Mouse (Mus musculus): ENCODE measurements at regions not wholly inside any gene's neighbourhood (a gene's known extent, or its start where the extent isn't known, plus 50 kb on each side); places are given as distances from the start of the nearest gene placed in this dataset.

DNA sequence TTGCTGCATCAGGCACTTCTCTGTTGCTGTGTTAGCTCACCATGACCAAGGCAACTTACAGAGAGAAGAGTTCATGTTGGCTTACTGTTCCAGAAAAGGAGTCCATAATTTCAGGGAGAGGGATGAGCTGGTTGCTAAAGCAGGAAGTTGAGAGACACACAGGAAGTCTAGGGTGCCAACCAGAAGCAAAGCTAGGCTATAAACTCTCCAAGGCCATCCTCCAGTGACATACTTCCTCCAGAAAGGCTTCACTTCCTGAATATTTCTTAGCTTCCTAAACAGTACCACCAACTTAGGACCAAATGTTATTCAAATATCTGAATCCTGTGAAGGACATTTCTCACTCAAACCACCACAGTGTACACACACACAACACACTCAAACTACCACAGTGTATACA is 2010.6 kb downstream of the A830018L16Rik start:
- Histone ChIP-seq H3K27me3 (ENCODE audit: control insufficient read depth, insufficient read depth, low read length) (no peaks in the 10 kb centered on the region), H3K36me3 (ENCODE audit: control insufficient read depth, insufficient read depth, low read length) (no peaks in the 10 kb centered on the region), H3K9ac (replicated peaks; ENCODE audit: low read depth, low read length) (no peak overlapping the region), H3K9me3 (ENCODE audit: control insufficient read depth, low read length) (no peaks in the 10 kb centered on the region), H3K27ac (ENCODE audit: low read depth, low read length) (no peak overlapping the region), H3K4me2 (ENCODE audit: low read depth, low read length) (no peak overlapping the region), H3K4me1 (ENCODE audit: control insufficient read depth, insufficient read depth, low read length) (0 out of 2 replicates have a peak, but pooled peaks cover 3% of the 10 kb centered on the region), H3K4me3 (ENCODE audit: low read depth, low read length) (no peak overlapping the region)
- no peak for ATAC-seq (ENCODE audit: low read depth)

DNA sequence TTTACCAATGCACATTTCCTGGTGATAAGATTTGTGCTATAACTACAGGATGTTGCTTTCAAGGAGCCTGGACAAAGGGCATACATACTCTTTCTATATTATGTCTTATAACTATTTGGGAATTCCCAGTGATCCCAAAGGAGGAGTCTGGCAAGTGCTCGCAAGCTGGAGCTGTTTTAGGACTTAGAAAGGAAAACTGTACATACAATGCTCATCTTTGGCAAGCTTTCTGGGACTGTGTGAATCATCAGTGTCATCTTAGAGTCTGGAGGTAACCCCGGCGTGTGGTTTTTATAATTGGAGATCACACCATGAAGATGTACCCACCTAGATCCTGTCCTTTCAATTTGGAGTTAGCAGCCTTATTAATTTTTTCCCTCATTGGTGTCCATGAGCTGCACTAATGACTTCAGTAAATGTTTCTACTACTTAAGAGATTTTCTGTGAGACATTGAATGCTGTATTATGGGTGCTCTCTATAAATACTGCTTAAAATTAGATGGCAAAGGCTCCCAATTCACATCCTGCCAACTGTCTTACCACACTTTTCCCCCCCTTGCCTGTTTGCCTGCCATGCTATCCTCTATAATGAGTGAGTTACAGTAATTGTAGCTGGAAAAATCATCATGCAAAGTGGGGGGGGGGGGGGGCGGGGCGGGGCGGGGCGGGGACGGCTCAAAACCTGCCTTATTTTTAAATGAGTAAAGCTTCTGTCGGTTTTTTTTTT is 2011.9 kb downstream of the A830018L16Rik start:
- Histone ChIP-seq H3K9me3 (ENCODE audit: control insufficient read depth, low read length) (no peaks in the 10 kb centered on the region), H3K4me2 (ENCODE audit: low read depth, low read length) (peak overlapping the region; percentile 57), H3K27ac (ENCODE audit: low read depth, low read length) (no peak overlapping the region), H3K4me3 (ENCODE audit: low read depth, low read length) (peak overlapping the region; percentile 36), H3K4me1 (ENCODE audit: control insufficient read depth, insufficient read depth, low read length) (0 out of 2 replicates have a peak, but pooled peaks cover 3% of the 10 kb centered on the region), H3K36me3 (ENCODE audit: control insufficient read depth, insufficient read depth, low read length) (no peaks in the 10 kb centered on the region), H3K27me3 (ENCODE audit: control insufficient read depth, insufficient read depth, low read length) (no peaks in the 10 kb centered on the region), H3K9ac (replicated peaks; ENCODE audit: low read depth, low read length) (no peak overlapping the region; the same call in 1 of the 2 replicates)
- 26% methylated on average over 9 of the region's 9 CpGs for WGBS
- 0 out of 2 replicates have a peak, but pooled peaks have one; percentile 43 for ATAC-seq (ENCODE audit: low read depth)

DNA sequence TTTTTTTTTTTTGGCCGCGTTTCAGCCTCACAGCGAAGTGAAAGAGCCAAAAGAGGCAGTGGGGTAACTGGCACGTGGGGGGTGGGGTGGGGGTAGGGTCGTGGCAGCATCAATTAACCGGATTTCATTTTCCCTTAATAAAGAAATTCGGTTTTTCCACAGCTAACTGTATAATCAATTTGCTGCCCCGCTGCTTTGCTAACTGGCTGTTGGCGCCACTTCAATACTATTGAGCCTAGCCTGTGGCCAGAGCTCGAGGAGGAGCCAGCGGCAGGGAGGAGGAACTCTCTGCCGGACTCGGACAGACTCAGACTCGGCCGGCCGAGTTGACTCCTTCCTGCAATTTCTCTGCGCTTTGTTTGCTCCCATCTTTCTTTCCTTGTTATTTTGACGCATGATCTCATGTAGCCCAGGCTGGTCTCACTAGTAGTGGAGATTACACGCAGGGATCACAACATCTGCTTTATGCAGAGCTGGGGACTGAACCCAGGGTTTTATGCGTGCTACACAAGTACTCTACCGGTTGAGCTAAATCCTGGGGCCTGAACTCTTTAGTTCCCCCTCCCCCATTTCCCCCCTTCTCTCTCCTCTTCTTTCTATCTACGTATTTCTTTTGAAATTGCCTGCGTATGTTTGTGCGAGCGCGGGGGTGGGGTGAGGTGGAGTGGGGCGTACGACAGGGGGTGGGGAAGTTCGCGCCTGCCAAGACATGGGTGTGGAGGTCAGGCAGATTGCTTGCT is 2012.6 kb downstream of the A830018L16Rik start:
- Histone ChIP-seq H3K4me1 (ENCODE audit: control insufficient read depth, insufficient read depth, low read length) (0 out of 2 replicates have a peak, but pooled peaks cover 3% of the 10 kb centered on the region), H3K9me3 (ENCODE audit: control insufficient read depth, low read length) (no peaks in the 10 kb centered on the region), H3K4me3 (ENCODE audit: low read depth, low read length) (peak overlapping the region; percentile 36), H3K36me3 (ENCODE audit: control insufficient read depth, insufficient read depth, low read length) (no peaks in the 10 kb centered on the region), H3K27me3 (ENCODE audit: control insufficient read depth, insufficient read depth, low read length) (no peaks in the 10 kb centered on the region), H3K27ac (ENCODE audit: low read depth, low read length) (no peak overlapping the region), H3K9ac (replicated peaks; ENCODE audit: low read depth, low read length) (no peak overlapping the region; the same call in 1 of the 2 replicates), H3K4me2 (ENCODE audit: low read depth, low read length) (peak overlapping the region; percentile 57)
- 11% methylated on average over 30 of the region's 30 CpGs for WGBS
- ATAC-seq (ENCODE audit: low read depth): peak; percentile 91

DNA sequence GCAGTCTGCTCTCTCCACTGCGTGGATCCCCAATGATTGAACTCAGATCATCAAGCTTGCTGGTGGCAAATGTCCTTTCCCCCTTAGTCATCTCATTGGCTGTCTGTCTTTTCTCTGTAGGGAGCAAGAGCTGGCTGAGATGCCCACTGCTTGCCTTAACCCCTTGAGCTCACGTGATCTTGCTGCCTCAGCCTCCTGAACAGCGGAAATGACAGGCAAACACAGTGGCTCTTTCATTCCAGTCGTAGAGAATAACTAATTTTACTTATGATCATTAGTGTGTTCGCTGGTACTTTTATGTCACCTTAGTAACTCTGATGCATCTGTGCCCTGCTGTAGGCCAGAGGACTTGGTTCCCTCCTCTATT is 2013.1 kb downstream of the A830018L16Rik start:
- Histone ChIP-seq H3K27ac (ENCODE audit: low read depth, low read length) (no peak overlapping the region), H3K9me3 (ENCODE audit: control insufficient read depth, low read length) (no peaks in the 10 kb centered on the region), H3K36me3 (ENCODE audit: control insufficient read depth, insufficient read depth, low read length) (no peaks in the 10 kb centered on the region), H3K27me3 (ENCODE audit: control insufficient read depth, insufficient read depth, low read length) (no peaks in the 10 kb centered on the region), H3K4me1 (ENCODE audit: control insufficient read depth, insufficient read depth, low read length) (0 out of 2 replicates have a peak, but pooled peaks cover 3% of the 10 kb centered on the region), H3K9ac (replicated peaks; ENCODE audit: low read depth, low read length) (no peak overlapping the region), H3K4me2 (ENCODE audit: low read depth, low read length) (no peak overlapping the region), H3K4me3 (ENCODE audit: low read depth, low read length) (no peak overlapping the region)
- ATAC-seq (ENCODE audit: low read depth): no peak
- 66% methylated on average over 5 of the region's 5 CpGs for WGBS

DNA sequence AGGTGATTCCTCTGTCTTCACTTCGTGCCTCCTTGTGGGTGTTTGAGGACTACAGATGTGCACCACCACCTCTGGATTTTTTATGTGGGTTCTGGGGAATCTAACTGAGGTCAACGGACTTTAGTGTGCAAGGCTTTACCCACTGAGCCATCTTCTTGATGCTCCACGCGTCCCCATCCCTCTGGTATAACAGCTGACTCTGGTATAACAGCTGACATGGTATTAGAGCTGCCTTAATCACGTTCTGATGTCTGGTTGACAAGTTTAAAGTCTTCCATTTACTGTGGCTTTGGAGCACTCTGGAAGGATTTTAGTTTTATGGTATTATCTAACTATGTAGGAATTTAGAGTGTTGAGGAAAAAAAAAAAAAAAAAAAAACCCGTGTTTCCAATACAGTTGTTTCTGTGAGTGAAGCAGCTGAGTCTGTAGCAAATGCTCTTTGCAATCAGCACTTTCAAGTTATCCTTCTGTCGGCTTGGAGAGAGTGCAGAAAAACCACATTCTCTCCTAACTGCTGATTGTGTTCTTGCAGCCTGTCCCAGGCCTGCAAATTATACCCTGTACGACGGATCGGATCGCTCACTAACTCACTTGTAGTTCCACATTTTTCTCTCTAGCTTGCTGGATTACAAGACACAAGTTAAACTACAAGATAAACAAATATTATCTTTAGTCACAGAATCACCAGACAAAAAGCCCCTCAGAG is 2013.7 kb downstream of the A830018L16Rik start:
- ATAC-seq (ENCODE audit: low read depth): no peak
- Histone ChIP-seq H3K27ac (ENCODE audit: low read depth, low read length) (no peak overlapping the region), H3K27me3 (ENCODE audit: control insufficient read depth, insufficient read depth, low read length) (no peaks in the 10 kb centered on the region), H3K4me2 (ENCODE audit: low read depth, low read length) (no peak overlapping the region), H3K36me3 (ENCODE audit: control insufficient read depth, insufficient read depth, low read length) (no peaks in the 10 kb centered on the region), H3K9ac (replicated peaks; ENCODE audit: low read depth, low read length) (no peak overlapping the region), H3K9me3 (ENCODE audit: control insufficient read depth, low read length) (no peaks in the 10 kb centered on the region), H3K4me3 (ENCODE audit: low read depth, low read length) (no peak overlapping the region), H3K4me1 (ENCODE audit: control insufficient read depth, insufficient read depth, low read length) (0 out of 2 replicates have a peak, but pooled peaks cover 3% of the 10 kb centered on the region)
- 85% methylated on average over 11 of the region's 11 CpGs for WGBS

DNA sequence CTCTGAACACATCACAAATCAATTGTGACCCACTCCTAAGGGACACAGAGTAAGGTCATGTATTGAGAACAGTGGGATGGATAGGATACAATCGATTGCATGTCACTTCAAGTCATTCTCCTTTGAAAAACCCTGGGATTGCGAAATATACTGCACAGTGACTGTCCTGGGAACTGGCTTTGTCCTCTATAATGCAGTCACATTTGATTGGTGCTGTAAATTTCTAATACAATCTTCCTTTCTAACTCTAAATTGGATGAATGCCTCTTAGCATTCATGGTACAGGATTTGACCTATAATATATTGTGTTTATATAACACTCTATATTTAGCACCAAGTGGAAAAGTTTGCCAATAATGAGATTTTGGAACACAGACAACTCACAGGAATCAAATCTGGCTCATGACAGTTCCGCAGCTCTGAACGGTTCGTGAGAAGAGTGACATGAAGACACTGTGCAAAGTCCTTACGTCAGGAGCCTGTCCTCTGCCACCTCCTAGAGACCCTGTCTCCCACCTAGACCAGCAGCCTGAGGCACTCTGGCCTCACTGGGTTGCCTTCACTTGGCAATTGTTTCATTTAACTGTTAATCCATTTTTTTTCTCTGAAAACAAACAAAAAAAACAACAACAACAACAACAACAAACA is 2024.0 kb downstream of the A830018L16Rik start:
- ATAC-seq (ENCODE audit: low read depth): no peak
- no peak overlapping the region for H3K27ac ChIP-seq (ENCODE audit: low read depth, low read length)
- H3K4me2 ChIP-seq (ENCODE audit: low read depth, low read length): no peak overlapping the region
- no peaks in the 10 kb centered on the region for H3K9me3 ChIP-seq (ENCODE audit: control insufficient read depth, low read length)
- H3K9ac ChIP-seq (replicated peaks; ENCODE audit: low read depth, low read length): no peak overlapping the region
- no peaks in the 10 kb centered on the region for H3K4me1 ChIP-seq (ENCODE audit: control insufficient read depth, insufficient read depth, low read length)
- H3K4me3 ChIP-seq (ENCODE audit: low read depth, low read length): no peak overlapping the region
- 75% methylated on average over 6 of the region's 6 CpGs for WGBS
- H3K27me3 ChIP-seq (ENCODE audit: control insufficient read depth, insufficient read depth, low read length): no peaks in the 10 kb centered on the region
- no peaks in the 10 kb centered on the region for H3K36me3 ChIP-seq (ENCODE audit: control insufficient read depth, insufficient read depth, low read length)

DNA sequence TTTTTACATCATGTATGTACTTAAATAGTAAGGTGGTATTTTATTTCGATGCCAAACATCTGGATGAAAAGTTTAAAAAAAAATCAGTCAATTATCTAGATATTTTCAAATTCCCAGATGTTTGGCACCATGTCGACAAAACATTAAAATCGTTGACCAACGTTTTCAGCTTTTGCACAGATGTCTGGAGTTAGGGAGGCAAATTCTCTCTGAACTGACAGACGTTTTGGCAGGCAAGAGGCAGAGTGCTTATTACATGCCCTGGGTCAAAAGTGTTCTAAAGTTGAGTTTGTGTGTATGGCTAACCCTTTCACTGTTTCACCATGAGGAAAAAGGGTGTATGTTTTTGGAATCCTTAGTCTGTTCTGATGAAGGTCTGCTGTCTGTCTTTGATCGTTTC is 2028.5 kb downstream of the A830018L16Rik start:
- Histone ChIP-seq H3K27ac (ENCODE audit: low read depth, low read length) (no peak overlapping the region), H3K9ac (replicated peaks; ENCODE audit: low read depth, low read length) (no peak overlapping the region), H3K4me2 (ENCODE audit: low read depth, low read length) (no peak overlapping the region), H3K4me1 (ENCODE audit: control insufficient read depth, insufficient read depth, low read length) (no peaks in the 10 kb centered on the region), H3K9me3 (ENCODE audit: control insufficient read depth, low read length) (no peaks in the 10 kb centered on the region), H3K27me3 (ENCODE audit: control insufficient read depth, insufficient read depth, low read length) (no peaks in the 10 kb centered on the region), H3K4me3 (ENCODE audit: low read depth, low read length) (no peak overlapping the region), H3K36me3 (ENCODE audit: control insufficient read depth, insufficient read depth, low read length) (no peaks in the 10 kb centered on the region)
- 83% methylated on average over 6 of the region's 6 CpGs for WGBS
- ATAC-seq (ENCODE audit: low read depth): no peak

DNA sequence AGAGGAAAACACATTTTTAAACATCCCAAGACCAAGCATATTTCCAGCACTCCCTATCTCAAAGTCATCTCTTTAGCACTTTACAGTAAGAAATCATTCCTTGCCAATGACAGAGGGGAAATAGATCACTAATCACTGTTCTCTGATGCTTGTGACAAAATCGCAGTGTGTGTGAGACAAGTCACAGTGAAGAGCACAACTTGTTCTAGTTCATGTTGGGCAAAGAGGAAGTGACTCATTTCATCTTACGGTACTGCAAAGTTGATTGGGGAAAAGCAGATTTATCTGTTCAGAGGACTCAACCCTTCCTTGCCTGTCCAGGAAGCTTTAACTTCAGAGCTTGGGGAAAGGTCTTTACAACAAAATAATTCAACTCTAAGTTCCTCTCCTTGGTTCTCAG is 2040.6 kb downstream of the A830018L16Rik start:
- no peak for ATAC-seq (ENCODE audit: low read depth)
- no peaks in the 10 kb centered on the region for H3K36me3 ChIP-seq (ENCODE audit: control insufficient read depth, insufficient read depth, low read length)
- no peak overlapping the region for H3K4me2 ChIP-seq (ENCODE audit: low read depth, low read length)
- no peak overlapping the region for H3K9ac ChIP-seq (replicated peaks; ENCODE audit: low read depth, low read length)
- 87% methylated on average over 2 of the region's 2 CpGs for WGBS
- H3K4me1 ChIP-seq (ENCODE audit: control insufficient read depth, insufficient read depth, low read length): no peaks in the 10 kb centered on the region
- no peak overlapping the region for H3K4me3 ChIP-seq (ENCODE audit: low read depth, low read length)
- no peaks in the 10 kb centered on the region for H3K27me3 ChIP-seq (ENCODE audit: control insufficient read depth, insufficient read depth, low read length)
- H3K27ac ChIP-seq (ENCODE audit: low read depth, low read length): no peak overlapping the region
- no peaks in the 10 kb centered on the region for H3K9me3 ChIP-seq (ENCODE audit: control insufficient read depth, low read length)
